Mouse (Mus musculus) CH12F3 (cell line): Measurements from ENCODE around the gene Barx1.

Experiments
- in situ Hi-C: fragments of 300-500 bp; cut with MboI; formaldehyde crosslinking; loops from 2 replicates; pipeline ENCODE4 v1.14.3; 2020; ENCODE audit warnings: low sequenced_read_pairs

Barx1 gene

GRCm38 (mm10) chr13:48694090-48695064, 31.6 kb downstream of the Barx1 start:
- in situ Hi-C loops = no loop called here

- in situ Hi-C loops = no loop called here
Measured at GRCm38 (mm10) chr13:48706385-48706951, 43.7 kb downstream of the Barx1 start.

- in situ Hi-C loops = no loop called here
Measured at GRCm38 (mm10) chr13:48712675-48713074, 49.9 kb downstream of the Barx1 start.

GRCm38 (mm10) chr13:48716075-48716474, 53.3 kb downstream of the Barx1 start:
- in situ Hi-C loops = no loop called here
